Mouse (Mus musculus): ENCODE results near the gene Gm11168.
"Not testable (repeated sequence)": the region's sequence is repeated elsewhere in the genome, so short reads cannot be mapped to it uniquely, and the experiment has no call there.

DNA sequence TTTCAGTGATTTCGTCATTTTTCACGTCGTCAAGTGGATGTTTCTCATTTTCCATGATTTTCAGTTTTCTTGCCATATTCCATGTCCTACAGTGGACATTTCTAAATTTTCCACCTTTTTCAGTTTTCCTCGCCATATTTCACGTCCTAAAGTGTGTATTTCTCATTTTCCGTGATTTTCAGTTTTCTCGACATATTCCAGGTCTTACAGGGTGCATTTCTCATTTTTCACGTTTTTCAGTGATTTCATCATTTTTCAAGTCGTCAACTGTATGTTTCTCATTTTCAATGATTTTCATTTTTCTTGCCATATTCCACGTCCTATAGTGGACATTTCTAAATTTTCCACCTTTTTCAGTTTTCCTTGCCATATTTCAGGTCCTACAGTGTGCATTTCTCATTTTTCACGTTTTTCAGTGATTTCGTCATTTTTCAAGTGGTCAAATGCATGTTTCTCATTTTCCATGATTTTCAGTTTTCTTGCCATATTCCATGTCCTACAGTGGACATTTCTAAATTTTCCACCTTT, 2.6 kb upstream of the Gm11168 start, which contains the start of gene Gm10722:
- TF ChIP-seq ZNF384 (IDR thresholded peaks at IDR 0.05; ENCODE audit: low read depth, low read length); CHD2 (IDR thresholded peaks at IDR 0.05; ENCODE audit: low read depth, low read length); HCFC1 (IDR thresholded peaks at IDR 0.05; ENCODE audit: borderline replicate concordance, insufficient read depth, low read length); ZC3H11A (IDR thresholded peaks at IDR 0.05; ENCODE audit: borderline replicate concordance, low read depth, low read length): not testable (repeated sequence)
